Mouse (Mus musculus) bone marrow macrophage, adult 2 months (primary cell): ENCODE results near the gene Acat2.

Experiments
- CTCF ChIP-seq: IDR thresholded peaks from 2 replicates; pipeline ENCODE4 v1.5.1; 2012; ENCODE audit warnings: low read depth, mild to moderate bottlenecking, low read length, moderate library complexity
- POLR2A ChIP-seq: IDR thresholded peaks from 2 replicates; pipeline ENCODE4 v1.6.1; 2012; ENCODE audit warnings: mild to moderate bottlenecking, low read depth, low read length, borderline replicate concordance

DNA sequence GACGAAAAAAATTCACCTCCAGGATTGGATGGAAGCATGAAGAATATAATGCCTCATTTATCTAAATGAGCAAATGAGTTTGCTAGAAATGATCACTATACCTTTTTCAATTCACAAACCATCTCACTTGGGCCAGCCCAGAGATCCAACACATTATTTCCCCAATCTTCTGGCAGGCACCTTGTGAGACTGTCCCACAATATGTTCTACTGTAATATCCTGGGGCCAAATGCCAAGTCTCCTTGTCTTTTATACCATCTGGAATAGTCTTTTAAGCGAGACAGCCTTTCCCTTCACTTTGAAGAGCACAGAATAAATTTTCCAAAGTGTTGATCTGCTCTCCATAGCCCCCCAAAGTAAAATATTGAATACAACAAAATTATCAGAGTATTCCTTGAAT lies 13.3 kb upstream of the Acat2 start:
- TF ChIP-seq CTCF, result no peak
- TF ChIP-seq POLR2A, result no peak
